Mouse (Mus musculus) liver, postnatal 0 days (tissue): ENCODE measurements at regions not wholly inside any gene's neighbourhood (a gene's known extent, or its start where the extent isn't known, plus 50 kb on each side); places are given as distances from the start of the nearest gene placed in this dataset.

ENCODE experiments used
- ATAC-seq: fragments of 200-750 bp; cut with Nextera tagmentation; 2 replicates; pipeline ENCODE4 v1.8.0; 2017; ENCODE audit warnings: mild to moderate bottlenecking, moderate library complexity
- DNase-seq: peaks from one replicate; pipeline ENCODE4 v3.0.0-alpha.2; 2016
- H3K27ac ChIP-seq: fragments of 300-500 bp; sonication (generic); 2 replicates; pipeline ENCODE4 v1.5.1; 2014; ENCODE audit warnings: antibody characterized with exemption, moderate library complexity, mild to moderate bottlenecking, low read depth
- H3K27me3 ChIP-seq: fragments of 300-500 bp; sonication (generic); 2 replicates; pipeline ENCODE4 v1.6.1; 2014; ENCODE audit warnings: low read length, control low read depth, mixed read lengths; ENCODE audit not compliant: insufficient read depth
- H3K36me3 ChIP-seq: fragments of 300-500 bp; sonication (generic); replicated peaks from 2 replicates; pipeline ENCODE4 v1.6.1; 2014; ENCODE audit warnings: mild to moderate bottlenecking, control low read depth, low read length, moderate library complexity, mixed read lengths; ENCODE audit not compliant: insufficient read depth
- H3K4me1 ChIP-seq: fragments of 300-500 bp; sonication (generic); 2 replicates; pipeline ENCODE4 v1.6.1; 2014; ENCODE audit warnings: antibody characterized with exemption, mild to moderate bottlenecking, control low read depth; ENCODE audit not compliant: insufficient read depth
- H3K4me2 ChIP-seq: fragments of 300-500 bp; sonication (generic); 2 replicates; pipeline ENCODE4 v1.6.1; 2014; ENCODE audit warnings: low read depth, mild to moderate bottlenecking, low read length, moderate library complexity, mixed read lengths
- H3K4me3 ChIP-seq: fragments of 300-500 bp; sonication (generic); 2 replicates; pipeline ENCODE4 v1.5.1; 2014; ENCODE audit warnings: low read depth, low read length
- H3K9ac ChIP-seq: fragments of 300-500 bp; sonication (generic); replicated peaks from 2 replicates; pipeline ENCODE4 v1.6.1; 2014; ENCODE audit warnings: mild to moderate bottlenecking, moderate library complexity
- H3K9me3 ChIP-seq: fragments of 300-500 bp; sonication (generic); 2 replicates; pipeline ENCODE4 v1.6.1; 2016; ENCODE audit warnings: mild to moderate bottlenecking, control low read depth, low read length, mixed read lengths
- CTCF ChIP-seq: sonication (generic); IDR thresholded peaks from 2 replicates; pipeline ENCODE4 v1.5.1; 2016; ENCODE audit warnings: antibody characterized with exemption, low read depth
- EP300 ChIP-seq: IDR thresholded peaks from 2 replicates; pipeline ENCODE4 v1.6.1; 2016; ENCODE audit warnings: antibody characterized with exemption, low read depth, mild to moderate bottlenecking
- WGBS: fragments of 180-500 bp; shearing (Covaris S2); extraction: QIAGEN DNeasy Blood & Tissue Kit; methylation state at CpG from one replicate; pipeline ENCODE4 v1.1.7; 2014; ENCODE audit not compliant: insufficient replicate concordance; 5-methylcytosine and 5-hydroxymethylcytosine counted together

GRCm38 (mm10) chr17:47140241-47140968 lies 130.0 kb upstream of the Ubr2 start:
- peak overlapping the region; percentile 71 for H3K27ac ChIP-seq
- H3K36me3 ChIP-seq, result no peaks in the 10 kb centered on the region
- ATAC-seq, result peak; percentile 18; the same call in 1 of the 2 replicates
- TF ChIP-seq EP300 (no peak), CTCF (no peak)
- DNase-seq, result peak; percentile 54
- H3K4me3 ChIP-seq, result peak overlapping the region; percentile 51
- H3K9me3 ChIP-seq, result no peaks in the 10 kb centered on the region
- peaks cover 14% of the 10 kb centered on the region for H3K4me1 ChIP-seq
- H3K27me3 ChIP-seq, result peaks cover 20% of the 10 kb centered on the region
- H3K9ac ChIP-seq, result peak overlapping the region; percentile 43
- under 1% methylated on average over 46 of the region's 53 CpGs for WGBS
- peak overlapping the region; percentile 87 for H3K4me2 ChIP-seq

GRCm38 (mm10) chr17:47139730-47140231 lies 129.4 kb upstream of the Ubr2 start:
- no peak for TF ChIP-seq EP300
- TF ChIP-seq CTCF, result no peak
- H3K4me3 ChIP-seq, result peak overlapping the region; percentile 51
- peaks cover 14% of the 10 kb centered on the region for H3K4me1 ChIP-seq
- no peaks in the 10 kb centered on the region for H3K9me3 ChIP-seq
- H3K36me3 ChIP-seq, result no peaks in the 10 kb centered on the region
- H3K27ac ChIP-seq, result peak overlapping the region; percentile 71
- DNase-seq (peak; percentile 73), ATAC-seq (peak; percentile 77)
- under 1% methylated on average over 15 of the region's 34 CpGs for WGBS
- H3K4me2 ChIP-seq, result peak overlapping the region; percentile 87
- peaks cover 20% of the 10 kb centered on the region for H3K27me3 ChIP-seq
- peak overlapping the region; percentile 43 for H3K9ac ChIP-seq

DNA sequence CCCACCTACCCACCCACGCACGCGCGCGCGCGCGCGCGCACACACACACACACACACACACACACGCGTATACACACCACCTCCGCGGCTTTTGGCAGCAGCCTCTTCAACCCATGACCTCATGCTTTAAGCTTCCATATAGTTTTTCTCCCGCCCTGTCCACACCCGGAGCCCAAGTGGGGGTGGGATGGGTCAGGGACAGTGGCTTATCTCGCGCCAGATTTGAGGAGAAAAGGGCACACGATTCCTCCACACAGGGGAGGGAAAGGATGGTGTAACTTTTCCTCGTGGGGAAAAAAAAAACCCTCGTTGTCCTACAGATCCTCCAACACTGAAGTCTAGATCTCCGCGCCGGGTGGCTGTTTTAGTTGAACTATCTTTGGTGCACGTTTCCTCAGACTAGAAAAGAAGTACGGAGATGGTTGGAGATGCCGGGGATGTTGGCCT lies 128.8 kb upstream of the Ubr2 start:
- Histone ChIP-seq H3K27me3 (peaks cover 20% of the 10 kb centered on the region), H3K4me2 (peak overlapping the region; percentile 87), H3K9me3 (no peaks in the 10 kb centered on the region), H3K9ac (no peak overlapping the region), H3K36me3 (no peaks in the 10 kb centered on the region), H3K4me1 (peaks cover 14% of the 10 kb centered on the region), H3K27ac (no peak overlapping the region), H3K4me3 (peak overlapping the region; percentile 51)
- TF ChIP-seq EP300, result no peak
- TF ChIP-seq CTCF, result no peak
- no peak for DNase-seq
- 0% methylated on average over 21 of the region's 27 CpGs for WGBS
- ATAC-seq, result no peak

GRCm38 (mm10) chr17:47138174-47138573 lies 127.8 kb upstream of the Ubr2 start:
- DNase-seq (no peak), ATAC-seq (no peak)
- Histone ChIP-seq H3K4me1 (peaks cover 14% of the 10 kb centered on the region), H3K4me2 (no peak overlapping the region), H3K4me3 (no peak overlapping the region), H3K36me3 (no peaks in the 10 kb centered on the region), H3K27ac (no peak overlapping the region), H3K9ac (no peak overlapping the region), H3K9me3 (no peaks in the 10 kb centered on the region), H3K27me3 (peaks cover 20% of the 10 kb centered on the region)
- 43% methylated on average over 6 of the region's 6 CpGs for WGBS
- TF ChIP-seq CTCF, result no peak
- no peak for TF ChIP-seq EP300

DNA sequence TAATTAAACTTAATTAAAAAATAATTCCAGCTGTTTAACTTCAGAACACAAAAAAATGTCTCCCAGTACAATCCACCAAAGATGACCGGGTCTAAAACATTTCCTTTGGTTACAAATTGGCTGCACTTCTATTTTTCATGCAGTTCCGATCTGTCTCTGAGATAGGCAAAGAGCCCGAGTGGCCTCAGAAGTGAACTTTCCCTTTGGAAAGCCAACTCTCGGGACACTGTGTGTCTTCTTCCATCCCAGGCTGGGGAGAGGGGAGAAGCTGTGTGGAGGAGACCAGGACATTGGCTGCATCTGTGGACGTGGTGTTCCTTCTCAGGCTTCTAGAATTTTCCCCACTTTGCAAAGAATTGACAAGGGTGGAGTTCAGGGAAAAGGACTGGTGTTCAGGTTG lies 125.0 kb upstream of the Ubr2 start:
- Histone ChIP-seq H3K4me2 (no peak overlapping the region), H3K9ac (no peak overlapping the region), H3K27ac (no peak overlapping the region), H3K4me1 (peaks cover 14% of the 10 kb centered on the region), H3K4me3 (no peak overlapping the region), H3K9me3 (no peaks in the 10 kb centered on the region), H3K36me3 (no peaks in the 10 kb centered on the region), H3K27me3 (peaks cover 12% of the 10 kb centered on the region)
- ATAC-seq (no peak), DNase-seq (no peak)
- 74% methylated on average over 5 of the region's 5 CpGs for WGBS
- TF ChIP-seq CTCF, result no peak
- TF ChIP-seq EP300, result no peak

DNA sequence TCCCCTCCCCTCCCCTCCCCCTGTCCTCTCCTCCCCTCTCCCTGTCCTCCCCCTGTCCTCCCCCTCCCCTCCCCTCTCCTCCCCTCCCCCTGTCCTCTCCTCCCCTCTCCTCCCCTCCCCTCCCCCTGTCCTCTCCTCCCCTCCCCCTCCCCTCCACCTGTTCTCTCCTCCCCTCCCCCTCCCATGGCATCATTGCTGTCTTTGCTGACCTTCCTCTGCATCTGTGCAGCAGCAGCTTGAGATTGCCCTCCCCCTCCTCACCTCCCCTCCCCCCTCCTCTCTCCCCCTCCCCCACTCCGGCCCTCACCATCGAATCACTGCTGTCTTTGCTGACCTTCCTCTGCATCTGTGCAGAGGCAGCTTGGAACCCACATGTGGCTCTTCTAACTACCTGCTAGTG lies 123.4 kb upstream of the Ubr2 start:
- Histone ChIP-seq H3K9me3 (no peaks in the 10 kb centered on the region), H3K9ac (no peak overlapping the region), H3K4me2 (no peak overlapping the region), H3K4me3 (no peak overlapping the region), H3K27me3 (no peaks in the 10 kb centered on the region; the same call in 1 of the 2 replicates), H3K27ac (no peak overlapping the region), H3K4me1 (no peaks in the 10 kb centered on the region; the same call in 1 of the 2 replicates), H3K36me3 (no peaks in the 10 kb centered on the region)
- DNase-seq, result no peak
- WGBS, result 41% methylated on average over 2 of the region's 2 CpGs
- no peak for TF ChIP-seq CTCF
- TF ChIP-seq EP300, result no peak
- no peak for ATAC-seq
